Comparison of ENCODE assay signal across 8 mouse cellular contexts in the genomic region with DNA sequence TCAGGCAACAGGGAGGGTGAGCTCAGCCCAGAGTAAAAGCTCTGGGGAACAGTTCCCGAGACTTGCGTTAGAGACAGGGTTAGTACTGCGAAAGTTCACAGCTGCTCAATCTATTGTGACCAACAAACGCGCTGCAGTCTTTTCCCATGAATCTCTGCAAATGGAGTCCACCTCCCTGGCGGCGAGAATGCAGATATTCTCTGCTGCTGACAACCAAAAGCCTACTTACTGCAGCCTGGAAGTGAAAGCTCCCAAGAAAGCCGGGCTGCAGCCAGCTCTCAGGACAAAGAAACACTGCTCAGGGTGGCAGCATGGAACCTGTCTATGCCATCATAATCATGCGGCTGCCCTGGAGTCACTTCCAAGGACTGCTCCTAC. TPM values are rescaled to one million over a fixed set of nuclear protein-coding genes. Genes with fewer than 3 reads are reported as not detected.
DNase-seq lines count a peak whose midpoint lies in the region; ATAC-seq lines count a peak whose summit lies in the region.

No protein-coding gene starts in this region.

- no peaks in the 10 kb centered on the region for H3K9me3 ChIP-seq in limb, embryonic 11.5 days (ENCODE audit: control insufficient read depth, low read length)
- H3K9me3 ChIP-seq in midbrain, embryonic 10.5 days (replicated peaks) = no peaks in the 10 kb centered on the region
- H3K9me3 ChIP-seq in stomach, embryonic 16.5 days (replicated peaks; ENCODE audit: control insufficient read depth, low read length) = no peaks in the 10 kb centered on the region

- no peaks in the 10 kb centered on the region for H3K36me3 ChIP-seq in limb, embryonic 11.5 days (ENCODE audit: control insufficient read depth, insufficient read depth, low read length)
- no peaks in the 10 kb centered on the region for H3K36me3 ChIP-seq in midbrain, embryonic 10.5 days
- H3K36me3 ChIP-seq in stomach, embryonic 16.5 days (ENCODE audit: control insufficient read depth, insufficient read depth, low read length) = no peaks in the 10 kb centered on the region

- ATAC-seq in common myeloid progenitor, adult 5-6 weeks (replicated peaks; ENCODE audit: low read depth, poor library complexity, severe bottlenecking) = peak; percentile 19; the same call in 1 of the 2 replicates
- no peak; the same call in 1 of the 2 replicates for ATAC-seq in limb, embryonic 11.5 days (ENCODE audit: insufficient number of reproducible peaks, low FRiP score, low TSS enrichment, low read depth)
- peak; percentile 35 for ATAC-seq in stomach, embryonic 16.5 days (ENCODE audit: insufficient read depth, low FRiP score)

- peak overlapping the region; percentile 46 for H3K4me3 ChIP-seq in limb, embryonic 11.5 days (ENCODE audit: low read depth, low read length)
- peak overlapping the region; percentile 64 for H3K4me3 ChIP-seq in midbrain, embryonic 10.5 days
- peak overlapping the region; percentile 59 for H3K4me3 ChIP-seq in stomach, embryonic 16.5 days (replicated peaks; ENCODE audit: low read length)

- 22% methylated on average over 9 of the region's 9 CpGs for WGBS in limb, embryonic 11.5 days
- 16% methylated on average over 9 of the region's 9 CpGs for WGBS in midbrain, embryonic 10.5 days
- 22% methylated on average over 9 of the region's 9 CpGs for WGBS in stomach, embryonic 16.5 days

- H3K4me2 ChIP-seq in limb, embryonic 11.5 days (ENCODE audit: low read depth, severe bottlenecking) = peak overlapping the region; percentile 56
- H3K4me2 ChIP-seq in stomach, embryonic 16.5 days (ENCODE audit: low read depth, low read length) = peak overlapping the region; percentile 69

- DNase-seq in adrenal gland, adult 2 months = peak; percentile 59
- no peak for DNase-seq in adrenal gland, adult 8-10 months
- DNase-seq in gastrocnemius, postnatal 14 days = peak; percentile 17
- DNase-seq in kidney, adult 18-20 months = peak; percentile 53
- DNase-seq in limb, embryonic 11.5 days (ENCODE audit: low spot score) = peak; percentile 47
- peak; percentile 45 for DNase-seq in midbrain, embryonic 10.5 days (ENCODE audit: low spot score)

- peak overlapping the region; percentile 55 for H3K9ac ChIP-seq in limb, embryonic 11.5 days (ENCODE audit: low read length)
- peak overlapping the region; percentile 62 for H3K9ac ChIP-seq in stomach, embryonic 16.5 days (ENCODE audit: low read length)

- H3K27me3 ChIP-seq in limb, embryonic 11.5 days (ENCODE audit: control insufficient read depth, insufficient read depth, low read length) = no peaks in the 10 kb centered on the region
- H3K27me3 ChIP-seq in midbrain, embryonic 10.5 days (ENCODE audit: low read depth, poor library complexity, severe bottlenecking) = peaks cover 4% of the 10 kb centered on the region
- H3K27me3 ChIP-seq in stomach, embryonic 16.5 days (ENCODE audit: control insufficient read depth, insufficient read depth, low read length) = peaks cover 3% of the 10 kb centered on the region; the same call in 1 of the 2 replicates

- peak overlapping the region; percentile 76 for H3K27ac ChIP-seq in limb, embryonic 11.5 days (replicated peaks; ENCODE audit: low read depth, low read length)
- H3K27ac ChIP-seq in midbrain, embryonic 10.5 days (replicated peaks) = peak overlapping the region; percentile 92
- peak overlapping the region; percentile 93 for H3K27ac ChIP-seq in stomach, embryonic 16.5 days (ENCODE audit: low read length)

- intact Hi-C loops in gastrocnemius, postnatal 14 days (cut with DNase I; ENCODE audit: low total_unique reads) = loop anchor here (10.0 kb wide), 1 partner anchor 62 kb away; a partner anchor contains a TSS

- H3K4me1 ChIP-seq in limb, embryonic 11.5 days (ENCODE audit: control insufficient read depth, insufficient read depth, low read length) = no peaks in the 10 kb centered on the region
- peaks cover 17% of the 10 kb centered on the region for H3K4me1 ChIP-seq in midbrain, embryonic 10.5 days
- peaks cover 3% of the 10 kb centered on the region; the same call in 1 of the 2 replicates for H3K4me1 ChIP-seq in stomach, embryonic 16.5 days (ENCODE audit: control insufficient read depth, insufficient read depth, low read length)

RNA-seq across cellular contexts. Expression of a gene that starts 0.6 kb away (rescaled TPM):
- 100 to 1,000 TPM in 1 of 2 experiments, 10 to 100 TPM in 1; 78.0 to 110 TPM for total RNA-seq in adrenal gland, adult 2 months (2021)
- polyA plus RNA-seq in adrenal gland, adult 2 months (2012; rRNA removed) = 18.7 and 21.4 TPM in 2 replicates
- 100 to 1,000 TPM in 3 of 4 experiments, 10 to 100 TPM in 1; 98.3 to 127 (median 119) TPM for total RNA-seq in adrenal gland, adult 8-10 months (2022)
- total RNA-seq in common myeloid progenitor, adult 5-6 weeks (2017) = 11.1 and 12.0 TPM in 2 replicates
- 10 to 100 TPM; 33.0 to 35.0 TPM for total RNA-seq in gastrocnemius, postnatal 14 days (2021)
- polyA plus RNA-seq in limb, embryonic 11.5 days (2014; fragmentation: Nextera tagmentation; extraction: Ambion mirVana) = 22.1 and 23.4 TPM in 2 replicates
- 22.0 and 24.8 TPM in 2 replicates for polyA plus RNA-seq in midbrain, embryonic 10.5 days (2016; fragmentation: Nextera tagmentation; extraction: Ambion mirVana)
- polyA plus RNA-seq in stomach, embryonic 16.5 days (2015; fragmentation: Nextera tagmentation; extraction: Ambion mirVana) = 33.2 and 35.8 TPM in 2 replicates
